Mouse (Mus musculus): ENCODE measurements around the gene Syn2.
A peak's percentile ranks its signal among the peaks of the same experiment; 100 is the strongest.

Syn2 gene

GRCm38 (mm10) chr6:115244222-115244621 lies 109.5 kb downstream of the Syn2 start:
- DNase-seq (ENCODE audit: low read depth, low spot score), result peak; percentile 9

- no peak for DNase-seq (ENCODE audit: low read depth, low spot score)
Observed at GRCm38 (mm10) chr6:115245500-115246058, 110.9 kb downstream of the Syn2 start.

GRCm38 (mm10) chr6:115251531-115251985 lies 116.9 kb downstream of the Syn2 start:
- no peak for DNase-seq (ENCODE audit: low read depth, low spot score)

- no peak for DNase-seq (ENCODE audit: low read depth, low spot score)
Observed at GRCm38 (mm10) chr6:115252099-115252873, 117.6 kb downstream of the Syn2 start, which contains the start of gene Timp4. Gene Timp4 (minus strand): TSS chr6:115252205.

- no peak for DNase-seq (ENCODE audit: low read depth, low spot score)
Observed at GRCm38 (mm10) chr6:115255171-115255570, 120.5 kb downstream of the Syn2 start.

- no peak for DNase-seq (ENCODE audit: low read depth, low spot score)
Observed at GRCm38 (mm10) chr6:115260507-115260906, 125.8 kb downstream of the Syn2 start.

- DNase-seq (ENCODE audit: low read depth, low spot score), result peak; percentile 36
Observed at GRCm38 (mm10) chr6:115266791-115267190, 132.1 kb downstream of the Syn2 start.

- peak; percentile 95 for DNase-seq (ENCODE audit: low read depth, low spot score)
Observed at GRCm38 (mm10) chr6:115267916-115268315, 133.2 kb downstream of the Syn2 start.

- peak; percentile 55 for DNase-seq (ENCODE audit: low read depth, low spot score)
Observed at GRCm38 (mm10) chr6:115268551-115269385, 134.1 kb downstream of the Syn2 start.

- DNase-seq (ENCODE audit: low read depth, low spot score), result peak; percentile 48
Observed at GRCm38 (mm10) chr6:115269561-115269960, 134.9 kb downstream of the Syn2 start.

- peak; percentile 84 for DNase-seq (ENCODE audit: low read depth, low spot score)
Observed at GRCm38 (mm10) chr6:115270085-115270484, 135.4 kb downstream of the Syn2 start.

GRCm38 (mm10) chr6:115271326-115271725 lies 136.6 kb downstream of the Syn2 start:
- peak; percentile 52 for DNase-seq (ENCODE audit: low read depth, low spot score)

- DNase-seq (ENCODE audit: low read depth, low spot score), result peak; percentile 97
Observed at GRCm38 (mm10) chr6:115271866-115272271, 137.2 kb downstream of the Syn2 start.

- DNase-seq (ENCODE audit: low read depth, low spot score), result no peak
Observed at GRCm38 (mm10) chr6:115273346-115273745, 138.6 kb downstream of the Syn2 start.

GRCm38 (mm10) chr6:115274705-115275104 lies 140.0 kb downstream of the Syn2 start:
- no peak for DNase-seq (ENCODE audit: low read depth, low spot score)

- no peak for DNase-seq (ENCODE audit: low read depth, low spot score)
Observed at GRCm38 (mm10) chr6:115275116-115275815, 140.6 kb downstream of the Syn2 start.

- DNase-seq (ENCODE audit: low read depth, low spot score), result peak; percentile 68
Observed at GRCm38 (mm10) chr6:115278086-115278485, 143.4 kb downstream of the Syn2 start.

GRCm38 (mm10) chr6:115279639-115280038 lies 144.9 kb downstream of the Syn2 start:
- DNase-seq (ENCODE audit: low read depth, low spot score), result no peak

GRCm38 (mm10) chr6:115284153-115284552 lies 149.5 kb downstream of the Syn2 start:
- DNase-seq (ENCODE audit: low read depth, low spot score), result peak; percentile 94

GRCm38 (mm10) chr6:115286441-115286840 lies 151.7 kb downstream of the Syn2 start:
- no peak for DNase-seq (ENCODE audit: low read depth, low spot score)

GRCm38 (mm10) chr6:115288223-115288622 lies 153.5 kb downstream of the Syn2 start:
- no peak for DNase-seq (ENCODE audit: low read depth, low spot score)

All from 3T3-L1 (cell line).